Mouse (Mus musculus) neural tube, embryonic 15.5 days (tissue): ENCODE measurements at regions not wholly inside any gene's neighbourhood (a gene's known extent, or its start where the extent isn't known, plus 50 kb on each side); places are given as distances from the start of the nearest gene placed in this dataset.

Experiments
- ATAC-seq: fragments of 200-750 bp; cut with Nextera tagmentation; 2 replicates; pipeline ENCODE4 v1.8.0; 2017; ENCODE audit warnings: mild to moderate bottlenecking, moderate TSS enrichment, moderate library complexity; ENCODE audit not compliant: low FRiP score
- H3K27ac ChIP-seq: fragments of 300-500 bp; sonication (generic); replicated peaks from 2 replicates; pipeline ENCODE4 v1.5.1; 2015; ENCODE audit warnings: mild to moderate bottlenecking, inconsistent platforms
- H3K27me3 ChIP-seq: fragments of 300-500 bp; sonication (generic); replicated peaks from 2 replicates; pipeline ENCODE4 v1.6.1; 2015; ENCODE audit warnings: inconsistent platforms
- H3K36me3 ChIP-seq: fragments of 300-500 bp; sonication (generic); 2 replicates; pipeline ENCODE4 v1.6.1; 2015; ENCODE audit warnings: inconsistent platforms
- H3K4me1 ChIP-seq: fragments of 300-500 bp; sonication (generic); 2 replicates; pipeline ENCODE4 v1.6.1; 2015; ENCODE audit warnings: inconsistent platforms
- H3K4me2 ChIP-seq: fragments of 300-500 bp; sonication (generic); 2 replicates; pipeline ENCODE4 v1.6.1; 2015; ENCODE audit warnings: inconsistent platforms, mild to moderate bottlenecking, moderate library complexity
- H3K4me3 ChIP-seq: fragments of 300-500 bp; sonication (generic); replicated peaks from 2 replicates; pipeline ENCODE4 v1.5.1; 2015; ENCODE audit warnings: mild to moderate bottlenecking, inconsistent platforms
- H3K9ac ChIP-seq: fragments of 300-500 bp; sonication (generic); replicated peaks from 2 replicates; pipeline ENCODE4 v1.6.1; 2015; ENCODE audit warnings: mild to moderate bottlenecking, inconsistent platforms
- H3K9me3 ChIP-seq: fragments of 300-500 bp; sonication (generic); replicated peaks from 2 replicates; pipeline ENCODE4 v1.6.1; 2016; ENCODE audit warnings: inconsistent platforms
- WGBS: fragments of 180-500 bp; shearing (Covaris S2); methylation state at CpG from one replicate; pipeline ENCODE4 v1.1.7; 2015; ENCODE audit warnings: mixed read lengths; 5-methylcytosine and 5-hydroxymethylcytosine counted together

- ATAC-seq: peak; percentile 84
- 42% methylated on average over 3 of the region's 3 CpGs for WGBS
- Histone ChIP-seq H3K36me3 (no peaks in the 10 kb centered on the region), H3K4me3 (no peak overlapping the region), H3K27me3 (no peaks in the 10 kb centered on the region), H3K9ac (no peak overlapping the region), H3K9me3 (no peaks in the 10 kb centered on the region), H3K4me1 (no peaks in the 10 kb centered on the region), H3K4me2 (no peak overlapping the region), H3K27ac (no peak overlapping the region)
Measured at GRCm38 (mm10) chr4:50428962-50429361, 583.4 kb upstream of the Grin3a start.
